Mouse (Mus musculus): ENCODE results near the gene Myl10. TPM values are rescaled to one million over a fixed set of nuclear protein-coding genes. Genes with fewer than 3 reads are reported as not detected.

Myl10 gene
- polyA plus RNA-seq, 1 experiment from 2014 or later, result not detected

Other genes with a start within 250 kb of the Myl10 start
- gene Cux1, start 125.7 kb upstream of the Myl10 start, polyA plus RNA-seq (2015; fragmentation: Nextera tagmentation; extraction: Ambion mirVana), result 93.9 and 102 TPM in 2 replicates
- gene Col26a1, start 190.1 kb downstream of the Myl10 start, polyA plus RNA-seq (2015; fragmentation: Nextera tagmentation; extraction: Ambion mirVana), result 45.3 and 47.2 TPM in 2 replicates
- 112 and 124 TPM in 2 replicates for gene Ift22, start 215.0 kb downstream of the Myl10 start, polyA plus RNA-seq (2015; fragmentation: Nextera tagmentation; extraction: Ambion mirVana)